Mouse (Mus musculus): ENCODE measurements at regions not wholly inside any gene's neighbourhood (a gene's known extent, or its start where the extent isn't known, plus 50 kb on each side); places are given as distances from the start of the nearest gene placed in this dataset.

DNA sequence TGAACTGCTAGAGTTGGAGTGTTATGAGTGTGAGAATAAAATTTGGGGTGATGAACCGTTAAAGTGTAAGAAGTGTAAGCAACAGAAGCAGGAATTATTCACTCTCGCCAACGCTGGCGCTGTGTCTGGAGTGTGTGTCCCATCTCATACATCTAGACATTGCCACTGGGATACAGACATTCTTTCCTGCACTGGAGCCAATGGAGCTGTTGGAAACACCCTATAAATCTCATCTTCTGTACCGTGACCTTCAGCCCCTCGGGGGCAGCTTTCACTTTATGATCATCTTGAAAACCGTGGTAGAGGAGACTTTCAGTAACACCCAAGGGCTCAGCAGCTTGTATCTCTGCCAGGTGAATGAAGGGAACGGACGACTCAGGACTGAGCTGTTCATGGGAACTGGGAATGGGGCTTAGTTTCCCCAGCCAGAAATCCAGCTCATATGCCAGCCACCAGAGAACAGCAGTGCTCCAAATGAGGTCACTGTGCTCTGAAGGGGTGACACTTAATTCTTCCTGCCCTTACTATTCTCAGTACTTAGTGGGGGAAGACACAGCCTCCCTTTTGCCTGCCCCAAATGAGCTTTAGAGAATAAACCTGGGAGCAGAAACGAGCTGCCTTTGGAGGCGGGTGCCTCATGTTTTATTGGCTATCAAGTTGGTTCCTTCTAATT lies 293.6 kb downstream of the Slc4a3 start:
- DNase-seq: no peak

GRCm38 (mm10) chr1:75842396-75842795 lies 296.3 kb downstream of the Slc4a3 start:
- DNase-seq: no peak

DNA sequence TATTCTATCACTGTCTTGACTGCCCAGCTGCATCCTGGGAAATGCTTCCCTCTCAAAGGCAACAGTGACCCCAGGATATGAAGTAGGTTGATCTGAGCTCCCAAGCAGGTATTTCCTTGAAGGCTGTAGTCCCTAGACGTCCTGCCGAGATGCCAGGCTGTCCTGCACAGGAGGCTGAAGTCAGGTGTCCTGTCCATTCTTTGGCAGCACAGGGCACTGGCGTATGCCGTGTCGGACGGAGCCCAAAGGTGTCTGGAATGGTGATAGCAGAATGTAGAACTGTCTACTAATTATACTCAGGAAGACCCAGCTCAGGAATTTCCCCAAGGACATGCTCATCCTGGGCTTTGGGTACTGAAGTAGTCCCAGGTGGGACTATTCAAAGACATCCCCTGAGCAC lies 297.3 kb downstream of the Slc4a3 start:
- DNase-seq: no peak

- no peak for DNase-seq
These were observed 298.1 kb downstream of the Slc4a3 start for GRCm38 (mm10) chr1:75844123-75844522.

- DNase-seq: no peak
These were observed 298.5 kb downstream of the Slc4a3 start for GRCm38 (mm10) chr1:75844529-75844928.

GRCm38 (mm10) chr1:75844981-75845380 lies 298.9 kb downstream of the Slc4a3 start:
- no peak for DNase-seq

GRCm38 (mm10) chr1:75845771-75846535 lies 299.9 kb downstream of the Slc4a3 start:
- DNase-seq: no peak

GRCm38 (mm10) chr1:75847681-75848080 lies 301.6 kb downstream of the Slc4a3 start:
- DNase-seq: no peak

DNA sequence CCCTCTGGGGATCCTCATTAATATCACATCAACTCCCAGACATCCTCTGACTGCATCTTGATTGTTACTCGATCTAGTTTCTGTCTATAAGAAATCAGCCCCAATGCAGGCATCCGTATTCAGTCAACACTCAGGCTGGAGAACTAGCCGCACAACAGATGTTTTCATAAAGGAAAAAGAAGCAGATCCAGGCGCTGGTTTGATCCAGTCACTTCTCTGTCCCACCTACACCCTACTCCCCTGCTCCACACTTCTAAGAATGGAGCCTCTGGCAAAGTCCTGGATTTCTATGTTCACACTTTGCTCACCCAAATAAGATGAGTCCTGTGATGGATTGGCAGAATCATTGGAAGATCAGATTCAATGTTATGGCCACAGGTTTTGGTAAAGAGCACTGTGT lies 302.4 kb downstream of the Slc4a3 start:
- no peak for DNase-seq

GRCm38 (mm10) chr1:75850131-75850530 lies 304.1 kb downstream of the Slc4a3 start:
- DNase-seq: no peak

DNA sequence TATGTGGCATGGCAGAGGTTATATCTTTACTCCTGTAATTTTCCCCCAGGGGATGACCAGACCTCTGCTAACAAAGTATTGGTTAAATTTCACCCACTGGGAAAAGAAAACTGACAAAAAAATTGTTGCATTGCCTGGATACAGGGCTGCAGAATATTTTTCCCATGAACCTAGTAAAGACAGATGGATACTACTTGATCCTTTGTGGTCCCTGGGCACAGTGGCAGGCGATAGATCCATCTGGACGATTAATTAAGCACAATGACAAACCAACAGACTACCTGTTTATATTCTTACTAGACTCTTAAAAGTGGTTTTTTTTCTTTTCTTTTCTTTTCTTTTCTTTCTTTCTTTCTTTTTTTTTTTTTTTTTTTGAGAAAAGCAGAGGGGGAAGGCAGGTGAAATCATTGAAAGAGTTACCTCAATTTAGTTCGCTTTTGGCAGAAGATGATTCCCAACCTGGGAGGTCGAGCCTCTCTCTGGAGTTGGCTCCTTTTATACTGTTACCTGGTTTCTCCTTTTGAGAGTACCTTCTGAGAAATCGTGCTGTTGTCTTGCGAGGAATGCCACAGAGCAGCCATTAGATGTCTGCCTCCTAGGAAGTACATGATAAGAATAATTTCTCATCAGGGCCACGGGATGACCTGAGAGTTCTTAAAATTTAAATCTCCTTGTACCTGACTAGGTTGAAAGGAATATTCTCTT lies 312.6 kb downstream of the Slc4a3 start:
- DNase-seq: no peak

- DNase-seq: no peak
These were observed 316.7 kb downstream of the Slc4a3 start for GRCm38 (mm10) chr1:75862757-75863156.

DNA sequence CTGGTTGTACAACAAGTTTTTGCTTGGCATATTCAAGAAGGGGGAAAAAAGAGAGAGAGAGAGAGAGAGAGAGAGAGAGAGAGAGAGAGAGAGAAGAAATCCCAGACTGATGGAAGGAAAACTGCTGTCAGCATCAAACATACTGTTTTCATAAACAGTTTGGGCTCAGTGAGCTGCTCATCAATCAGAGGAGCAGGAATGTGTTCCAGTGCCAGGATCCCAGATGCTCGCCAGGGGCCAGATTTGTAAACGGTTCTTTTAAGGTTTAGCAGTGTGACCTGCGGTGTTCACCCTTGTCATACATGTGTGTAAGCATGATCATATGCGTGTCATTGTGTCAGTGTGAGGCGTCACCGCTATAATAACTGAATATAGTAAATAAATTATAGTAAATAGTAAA lies 320.5 kb downstream of the Slc4a3 start:
- no peak for DNase-seq

GRCm38 (mm10) chr1:75869414-75869813 lies 323.3 kb downstream of the Slc4a3 start:
- no peak for DNase-seq

- DNase-seq: no peak
These were observed 323.8 kb downstream of the Slc4a3 start for GRCm38 (mm10) chr1:75869846-75870245.

DNA sequence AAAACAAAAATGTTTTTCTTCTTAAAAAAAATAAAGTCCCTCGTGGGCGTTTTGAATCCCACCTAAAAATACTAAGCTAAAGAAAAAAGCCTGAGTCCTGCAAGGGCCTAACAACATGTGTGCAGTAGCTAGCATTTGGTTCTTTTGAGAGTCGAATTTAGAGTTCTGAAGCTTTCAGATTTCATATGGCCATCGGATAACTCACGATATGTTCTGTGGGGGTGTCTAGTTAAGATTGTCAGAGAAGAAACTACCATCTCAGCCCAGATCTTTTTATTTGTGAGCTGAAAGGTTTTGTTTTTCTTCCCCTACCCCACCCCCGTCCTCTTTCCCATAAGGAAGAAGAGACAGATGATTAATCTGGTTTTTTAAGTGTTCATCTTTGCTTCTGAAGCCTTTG lies 327.8 kb downstream of the Slc4a3 start:
- DNase-seq: no peak

- DNase-seq: no peak
These were observed 331.1 kb downstream of the Slc4a3 start for GRCm38 (mm10) chr1:75877209-75877608.

DNA sequence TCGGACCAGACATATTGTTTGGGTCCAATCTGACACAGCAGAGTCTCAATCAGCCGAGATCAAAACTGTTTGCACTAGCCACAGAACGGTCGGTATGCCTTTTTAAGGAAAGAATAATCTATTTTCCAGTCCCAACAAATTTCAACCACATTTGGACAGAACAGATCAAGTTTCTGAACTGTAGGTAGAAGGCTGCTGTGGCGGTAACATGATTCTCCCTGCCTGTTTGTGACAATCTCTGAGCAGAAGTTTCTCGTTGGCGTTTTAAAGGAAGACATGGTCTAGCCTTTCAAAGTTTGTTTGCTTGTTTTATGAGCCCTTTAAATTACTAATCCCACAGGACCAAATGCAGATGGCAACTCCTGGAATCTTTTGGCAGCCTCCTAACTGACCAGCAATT lies 339.6 kb downstream of the Slc4a3 start:
- DNase-seq: no peak

GRCm38 (mm10) chr1:75888499-75889208 lies 342.6 kb downstream of the Slc4a3 start:
- DNase-seq: no peak

DNA sequence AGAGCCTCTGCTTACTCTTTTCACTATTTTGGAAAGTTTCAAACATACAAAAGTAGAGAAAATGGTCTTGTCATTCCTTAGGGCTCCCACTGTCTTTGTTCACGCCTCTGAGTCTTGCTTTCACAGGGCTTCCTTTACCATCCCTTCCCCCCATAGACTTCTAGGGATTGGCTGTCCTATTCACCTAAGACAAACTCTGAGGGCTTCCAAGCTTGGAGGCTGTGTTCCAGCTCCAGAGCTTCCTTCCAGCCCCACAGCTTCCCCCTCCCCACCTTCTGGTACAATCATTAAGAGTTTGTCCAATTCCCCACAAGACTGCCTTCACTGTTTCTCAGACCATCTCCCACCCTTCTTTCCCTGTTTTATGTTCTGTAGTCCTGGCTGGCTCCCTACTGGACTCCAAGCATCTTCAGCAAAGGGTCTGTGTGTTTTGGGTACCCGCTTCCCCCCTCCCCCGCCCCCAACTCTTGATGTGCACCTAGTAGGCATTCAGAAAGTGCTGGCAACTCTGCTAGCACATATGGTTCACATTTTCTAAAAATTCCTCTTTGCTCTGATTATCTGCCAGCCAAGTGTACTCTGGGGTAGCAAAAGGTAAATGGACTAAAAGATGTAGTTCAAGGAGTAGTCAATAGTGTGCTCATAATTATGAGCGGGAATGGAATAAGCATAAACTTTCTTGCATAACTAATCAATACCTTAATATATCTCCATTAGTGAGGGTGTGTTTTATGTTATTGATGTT lies 344.0 kb downstream of the Slc4a3 start:
- DNase-seq: no peak

DNA sequence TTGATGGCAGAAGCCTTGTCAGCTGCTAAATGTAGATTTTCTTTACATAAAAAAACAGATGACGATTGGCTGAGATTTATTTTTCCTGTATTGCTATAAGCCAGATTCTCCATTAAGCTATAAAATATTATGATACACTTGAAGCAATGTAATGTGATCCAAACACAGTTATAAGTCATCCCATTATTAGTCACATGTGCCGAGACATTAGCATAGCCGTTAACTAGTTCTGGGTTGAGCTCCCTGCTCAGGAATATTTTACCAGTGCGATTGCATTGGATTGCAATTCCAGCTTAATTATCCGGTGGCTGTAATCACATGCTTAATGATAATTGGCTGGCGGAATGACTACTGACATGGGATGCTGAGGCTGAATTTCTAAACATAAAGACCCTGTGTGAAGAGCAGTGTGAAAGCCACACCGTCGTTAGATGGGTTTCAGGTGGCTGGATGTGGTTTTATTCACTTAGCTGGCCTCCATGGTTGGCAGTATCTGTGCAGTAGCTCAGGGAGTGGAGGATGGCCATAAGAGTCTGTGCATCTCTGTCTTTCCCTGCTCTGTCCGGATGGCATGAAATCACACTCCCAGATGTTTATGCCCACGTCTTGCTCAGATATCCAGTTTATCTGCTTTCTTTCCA lies 344.7 kb downstream of the Slc4a3 start:
- DNase-seq: no peak

GRCm38 (mm10) chr1:75895550-75895949 lies 349.5 kb downstream of the Slc4a3 start:
- no peak for DNase-seq

Measured in kidney, postnatal 14 days (tissue).